Mouse (Mus musculus): Measurements from ENCODE around the gene Wdr64.

Wdr64 gene

GRCm38 (mm10) chr1:175754576-175755364 is 56.4 kb downstream of the Wdr64 start:
- DNase-seq: no peak

GRCm38 (mm10) chr1:175794668-175795067 is 96.3 kb downstream of the Wdr64 start:
- DNase-seq: no peak

- DNase-seq: no peak
Measured at GRCm38 (mm10) chr1:175808356-175808755, 110.0 kb downstream of the Wdr64 start.

GRCm38 (mm10) chr1:175811625-175812024 is 113.2 kb downstream of the Wdr64 start:
- DNase-seq: no peak

- no peak for DNase-seq
Measured at GRCm38 (mm10) chr1:175823815-175824438, 125.5 kb downstream of the Wdr64 start.

GRCm38 (mm10) chr1:175828539-175828938 is 130.1 kb downstream of the Wdr64 start:
- DNase-seq: no peak

- DNase-seq: no peak
Measured at GRCm38 (mm10) chr1:175829220-175829619, 130.8 kb downstream of the Wdr64 start.

GRCm38 (mm10) chr1:175855515-175855914 is 157.1 kb downstream of the Wdr64 start:
- DNase-seq: no peak

Measured in cerebellum, adult 11 months (tissue).